Mouse (Mus musculus) T-helper 1 cell (primary cell): ENCODE measurements around the gene Rimklb.
"Not testable (repeated sequence)": the region's sequence is repeated elsewhere in the genome, so short reads cannot be mapped to it uniquely, and the experiment has no call there.

Experiments used
- in situ Hi-C: fragments of 300-600 bp; cut with MboI, MseI; formaldehyde crosslinking; loops from one replicate; pipeline ENCODE4 v1.15.1; 2025; ENCODE audit warnings: high pct_unique_total_duplicates

Rimklb gene

DNA sequence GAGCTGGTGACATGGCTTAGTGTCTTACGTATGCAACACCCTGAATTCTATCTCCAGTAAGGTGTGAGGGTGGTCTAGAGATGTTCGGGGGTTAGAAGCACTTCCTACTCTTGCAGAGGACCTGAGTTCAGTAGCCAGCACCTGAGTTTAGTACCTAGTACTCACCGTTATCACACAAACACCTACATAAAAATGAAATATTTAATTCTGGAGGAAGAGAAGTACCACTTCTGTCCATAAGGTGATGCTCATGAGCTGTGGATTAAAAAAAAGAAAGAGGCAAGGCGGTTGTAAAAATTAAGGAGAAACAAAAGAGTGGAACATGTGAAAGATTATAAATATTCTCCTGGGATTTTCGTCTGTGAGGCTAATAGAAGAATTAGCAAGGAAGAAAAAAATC is 2.1 kb downstream of the Rimklb start:
- in situ Hi-C loops = no loop called here

DNA sequence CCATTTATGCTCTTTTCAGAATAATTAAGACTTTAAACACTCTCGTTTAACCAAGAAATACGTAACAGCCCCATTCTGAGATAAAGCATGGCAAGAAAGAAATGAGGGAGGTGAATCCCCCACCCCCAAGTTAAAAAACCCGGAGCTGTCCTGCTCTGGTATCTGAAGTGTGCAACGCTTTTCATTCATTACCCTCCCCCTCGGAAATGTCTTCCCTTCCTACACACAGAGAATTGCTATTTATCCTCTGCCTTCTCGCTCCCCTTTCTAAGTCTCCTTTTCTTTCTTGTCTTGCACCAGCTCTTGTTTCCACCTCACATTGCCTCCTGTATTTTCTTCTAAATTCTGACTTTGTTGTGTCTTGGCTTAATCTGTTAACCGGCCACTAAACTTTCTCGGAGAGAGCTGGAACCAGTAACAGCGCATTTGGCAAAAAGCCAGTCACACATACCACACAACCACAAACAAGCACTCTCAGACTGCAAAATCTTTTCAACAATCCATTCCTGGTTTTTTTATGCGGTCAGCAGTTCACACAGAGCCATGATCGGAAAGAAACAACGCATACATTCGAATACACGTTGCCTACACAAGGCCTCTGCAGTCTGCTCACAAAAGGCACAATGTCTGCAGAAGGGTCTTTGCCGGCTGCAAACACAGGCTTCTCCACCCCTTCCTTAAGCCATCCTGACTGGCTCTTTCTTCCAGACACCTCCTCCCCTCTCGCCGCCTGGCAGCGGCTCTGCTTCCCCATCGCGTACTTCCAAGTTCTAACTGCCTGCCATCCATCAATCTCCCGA is 3.3 kb downstream of the Rimklb start:
- in situ Hi-C loops = no loop called here

DNA sequence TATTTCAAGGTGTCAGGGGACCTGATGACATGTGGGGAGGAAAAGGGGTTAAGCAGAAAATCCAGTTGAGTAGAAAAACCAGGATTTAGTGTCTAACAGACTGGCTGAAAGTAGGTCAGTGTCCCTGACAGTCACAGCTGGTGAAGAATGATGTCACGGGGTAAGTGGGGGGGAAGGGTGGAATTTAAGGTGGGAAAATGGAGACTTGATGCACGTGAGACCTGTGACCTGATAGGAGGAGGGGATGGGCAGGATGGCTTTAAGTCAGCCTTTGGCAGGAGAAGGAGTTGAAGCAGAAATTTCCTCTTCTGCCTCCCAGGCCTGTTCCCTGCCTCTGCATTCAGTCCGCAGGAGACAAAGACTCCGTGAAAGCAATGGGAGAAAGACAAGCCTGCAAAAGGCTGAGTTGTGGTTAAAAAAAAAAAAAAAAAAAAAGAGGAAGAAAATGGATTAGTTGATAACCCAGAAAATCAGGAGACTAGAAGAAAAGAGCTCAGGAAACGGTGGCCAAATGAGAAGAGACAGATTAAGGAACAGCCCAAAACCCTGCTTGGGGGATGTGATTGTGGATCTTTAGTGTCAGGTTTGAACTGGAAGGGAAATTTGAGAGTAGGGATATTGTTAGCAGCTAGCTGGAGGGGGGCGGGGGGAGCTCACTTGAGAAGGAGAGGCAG is 4.6 kb downstream of the Rimklb start:
- in situ Hi-C loops = no loop called here

DNA sequence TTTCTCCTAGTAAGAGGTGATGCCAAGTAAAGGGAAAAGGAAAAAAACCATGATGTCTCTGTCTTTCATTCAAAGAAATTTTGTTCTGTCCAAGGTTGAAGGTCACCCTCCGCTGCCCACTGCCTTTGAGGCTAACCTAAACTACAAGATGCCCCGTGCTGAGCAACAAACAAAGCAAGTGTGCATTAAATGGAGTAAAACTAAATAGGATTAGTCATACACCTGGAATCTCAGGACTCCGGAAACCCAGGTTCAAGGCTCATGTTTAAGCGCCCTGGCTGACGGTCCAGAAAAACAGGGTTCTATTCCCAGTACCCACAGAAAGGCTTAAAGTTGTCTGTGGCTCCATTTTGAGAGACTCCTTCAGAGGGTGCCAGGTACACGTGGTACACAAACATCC is 6.1 kb downstream of the Rimklb start:
- in situ Hi-C loops = no loop called here

DNA sequence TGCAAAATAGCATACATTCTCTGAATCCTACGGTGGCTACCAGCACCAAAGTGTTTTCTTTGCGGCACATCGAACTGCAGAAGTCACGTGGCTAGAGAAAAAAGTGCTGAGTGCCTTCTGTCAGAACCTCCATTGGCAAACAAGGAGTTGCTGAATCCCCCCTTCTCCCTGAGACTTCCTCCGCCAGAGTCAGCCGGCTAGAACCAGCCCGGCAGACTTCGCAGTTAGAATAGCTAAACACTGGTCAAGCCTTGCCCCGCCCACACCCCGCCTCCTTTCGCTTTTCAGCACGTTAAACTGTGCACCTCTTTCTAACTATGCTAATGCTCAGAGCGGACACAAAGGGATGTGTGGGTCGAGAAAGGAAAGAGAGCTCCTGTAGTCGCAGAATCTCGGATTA is 7.0 kb downstream of the Rimklb start:
- in situ Hi-C loops = no loop called here

DNA sequence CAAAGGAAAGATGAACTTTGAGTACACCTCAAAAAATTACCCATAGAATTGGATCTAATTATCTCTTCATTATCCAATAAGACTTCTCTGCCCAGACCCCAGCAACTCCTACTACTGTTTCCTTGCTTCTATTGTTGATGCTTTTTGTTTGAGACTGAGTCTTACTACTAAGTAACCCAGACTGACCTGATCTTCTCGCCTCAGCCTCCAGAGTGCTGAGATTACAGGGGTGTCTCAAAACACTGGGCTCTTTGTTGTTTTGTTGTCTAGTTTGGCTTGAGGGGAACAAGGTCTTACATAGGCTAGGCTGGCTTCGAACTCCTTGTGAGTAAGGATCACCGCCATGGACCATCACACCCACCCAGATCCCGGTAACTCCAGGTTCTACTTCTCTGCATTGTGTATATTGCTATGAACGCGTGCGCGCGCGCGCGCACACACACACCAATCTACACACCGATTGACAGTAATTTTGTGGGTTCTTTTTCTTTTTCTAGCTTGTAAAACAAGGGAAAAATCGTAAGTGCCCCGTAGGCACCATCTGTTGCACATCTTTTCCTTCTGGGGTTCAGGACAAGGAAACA is 7.5 kb downstream of the Rimklb start:
- in situ Hi-C loops = no loop called here

DNA sequence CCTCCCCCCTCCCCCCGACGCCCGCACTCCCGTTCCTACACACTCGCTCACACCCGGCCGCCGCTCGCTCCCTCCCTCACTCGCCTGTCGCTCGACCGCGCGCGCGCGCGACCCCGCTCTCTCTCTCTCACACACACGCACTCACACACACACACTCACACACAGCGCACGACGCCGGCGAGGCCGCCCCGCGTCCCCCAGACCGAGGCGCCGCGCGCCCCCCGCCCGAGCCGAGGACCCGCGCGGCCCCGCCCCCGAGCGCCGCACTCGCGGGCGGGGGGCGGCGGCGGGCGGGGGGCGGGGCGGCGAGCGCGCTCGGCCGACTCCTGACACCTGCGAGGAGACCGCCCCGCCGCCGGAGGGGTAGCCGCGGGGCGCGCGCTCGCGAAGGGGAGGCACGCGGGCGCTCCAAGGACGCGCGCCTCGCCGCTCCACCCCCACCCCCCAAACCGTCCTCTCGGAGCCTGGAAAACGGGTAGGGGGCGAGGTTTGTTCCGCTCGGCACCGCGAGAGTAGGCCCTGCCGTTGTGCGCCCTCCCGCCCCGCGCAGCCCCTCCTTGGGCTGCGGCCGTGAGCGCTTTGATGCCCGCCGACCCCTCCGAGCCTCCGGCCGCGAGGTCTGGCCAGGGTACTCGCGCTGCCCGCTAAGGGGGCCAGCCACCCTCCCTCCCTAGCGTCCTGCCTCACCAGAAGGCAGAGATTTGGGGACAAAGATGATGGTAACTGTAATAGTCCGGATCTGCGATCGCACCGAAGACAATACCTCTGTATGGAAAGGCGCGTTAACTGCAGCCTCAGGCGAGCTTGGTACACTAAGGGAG is 12.1 kb downstream of the Rimklb start:
- in situ Hi-C loops = no loop called here

DNA sequence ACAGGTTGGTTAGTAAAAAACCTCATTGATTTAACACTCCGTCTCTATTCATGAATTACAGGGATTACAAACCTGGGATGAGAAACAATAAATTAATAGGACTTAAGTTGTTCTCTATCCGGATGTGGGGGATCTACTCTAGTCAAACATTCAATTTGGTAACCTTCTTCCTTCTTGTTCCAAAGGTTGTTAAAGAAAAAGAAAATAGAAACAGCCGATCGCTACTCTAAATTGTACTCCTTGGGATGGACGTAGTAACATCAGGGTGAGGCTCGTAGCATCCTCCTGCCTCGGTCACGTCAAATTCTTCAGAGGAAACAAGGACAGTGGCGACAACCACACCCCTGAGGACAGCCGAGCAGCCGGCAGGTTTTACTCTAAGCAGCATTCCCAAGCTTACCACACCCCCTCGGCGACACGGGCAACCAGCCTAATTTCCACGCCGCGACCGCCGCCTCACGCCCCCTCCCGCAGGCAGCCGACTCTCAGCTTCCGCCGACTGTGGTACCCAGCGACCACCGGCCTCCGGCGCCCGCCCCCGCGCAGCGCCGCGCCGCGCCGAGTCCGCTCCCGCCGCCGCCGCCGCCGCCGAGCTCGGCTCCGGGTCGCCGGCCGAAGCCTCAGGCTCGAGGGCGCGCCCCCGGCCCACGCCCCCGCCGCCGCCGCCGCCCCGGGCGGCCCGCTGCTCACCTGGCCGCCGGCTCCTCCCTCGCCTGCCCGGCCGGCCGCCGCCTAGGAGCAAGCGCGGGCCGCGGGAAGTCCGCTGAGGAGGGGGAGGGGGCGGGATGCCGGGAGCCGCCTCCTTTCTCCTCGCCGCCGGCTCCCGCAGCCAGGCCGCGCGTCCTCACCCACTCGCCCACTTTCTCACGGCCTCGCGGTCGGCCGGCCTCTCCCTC is 12.9 kb downstream of the Rimklb start:
- in situ Hi-C loops = no loop called here

DNA sequence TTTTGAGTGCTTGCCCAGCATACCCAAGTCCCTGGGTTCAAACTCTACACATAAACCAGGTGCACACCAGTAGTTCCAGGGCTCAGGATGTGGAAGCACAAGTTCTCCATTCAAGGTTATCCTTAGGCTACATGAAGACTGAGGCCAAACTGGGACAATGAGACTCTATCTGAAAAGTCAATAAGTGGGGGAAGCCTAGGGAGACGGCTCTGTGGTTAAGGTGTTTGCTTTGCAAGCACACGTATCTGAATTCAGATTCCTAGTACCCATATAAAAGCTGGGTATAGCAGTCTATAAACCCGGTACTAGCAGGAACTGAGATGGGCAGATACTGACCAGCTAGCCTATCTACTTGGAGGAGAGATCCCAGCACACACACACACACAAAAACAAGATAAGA is 20.5 kb downstream of the Rimklb start:
- in situ Hi-C loops = no loop called here

DNA sequence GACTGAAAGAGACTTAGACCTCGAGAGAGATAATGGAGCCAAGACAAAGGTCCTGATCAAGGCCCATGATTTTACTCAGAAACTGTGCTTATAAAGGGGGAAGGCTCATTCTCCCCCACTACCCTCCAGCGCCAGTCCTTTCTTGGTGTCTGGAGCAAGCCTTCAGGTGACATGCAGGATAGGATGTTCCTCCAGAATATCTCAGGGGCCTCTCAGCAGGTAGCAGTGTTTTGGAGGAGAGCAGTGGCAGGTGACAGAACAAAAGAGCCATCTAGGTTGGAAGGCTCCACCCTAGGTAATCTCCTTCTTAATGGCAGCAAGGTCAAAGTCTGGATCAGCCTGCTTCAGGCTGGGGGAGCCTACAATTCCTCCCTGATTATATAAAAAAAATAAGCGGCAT is 27.1 kb downstream of the Rimklb start:
- in situ Hi-C loops = not testable (repeated sequence)

DNA sequence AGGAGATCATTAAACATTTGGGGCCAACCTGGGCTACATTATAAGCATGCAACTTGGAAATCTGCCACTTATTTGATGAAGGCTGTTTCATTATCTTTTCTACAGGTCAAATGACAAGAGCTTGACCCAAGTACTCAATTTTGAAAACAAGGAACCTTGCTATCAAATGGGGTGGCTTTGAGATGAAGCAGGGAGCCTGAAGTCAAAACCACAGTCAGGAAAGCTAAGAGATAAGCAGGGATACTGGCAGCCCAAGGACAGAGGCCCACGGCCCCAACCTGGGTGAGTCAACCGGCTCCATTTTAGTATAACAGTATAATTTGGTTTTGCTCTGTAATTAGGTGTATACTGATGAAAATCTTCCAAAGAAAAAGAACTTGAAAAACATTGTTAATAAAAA is 28.3 kb downstream of the Rimklb start:
- in situ Hi-C loops = no loop called here

DNA sequence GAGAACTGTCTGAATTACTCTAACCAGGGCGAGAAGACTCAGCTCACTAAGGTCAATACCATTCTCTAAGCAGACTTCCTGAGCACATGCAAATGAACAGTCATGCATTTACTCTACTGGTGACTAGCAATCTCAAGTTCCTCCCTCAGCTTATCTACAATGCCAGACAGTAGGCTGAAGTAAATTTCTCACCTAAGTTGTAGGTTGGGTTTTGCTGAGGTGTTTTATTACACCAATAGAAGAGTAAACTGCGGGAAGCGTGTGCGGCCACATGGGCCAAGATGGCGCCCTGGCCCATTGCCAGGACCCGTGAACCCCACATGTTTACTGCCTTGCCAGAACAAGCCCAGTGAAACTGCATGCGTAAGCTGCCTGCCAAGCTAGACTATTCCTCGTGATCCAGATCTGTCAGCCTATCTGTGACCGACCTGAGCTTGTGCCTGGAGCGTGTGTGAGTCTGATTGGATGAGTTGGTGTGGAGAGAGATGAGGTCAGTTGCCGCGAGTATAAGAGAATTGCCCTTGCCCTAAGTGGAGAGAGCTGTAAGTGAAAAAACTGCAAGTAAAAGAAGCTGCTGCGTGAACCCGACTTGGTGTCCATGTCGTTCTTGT is 29.4 kb downstream of the Rimklb start:
- in situ Hi-C loops = no loop called here

DNA sequence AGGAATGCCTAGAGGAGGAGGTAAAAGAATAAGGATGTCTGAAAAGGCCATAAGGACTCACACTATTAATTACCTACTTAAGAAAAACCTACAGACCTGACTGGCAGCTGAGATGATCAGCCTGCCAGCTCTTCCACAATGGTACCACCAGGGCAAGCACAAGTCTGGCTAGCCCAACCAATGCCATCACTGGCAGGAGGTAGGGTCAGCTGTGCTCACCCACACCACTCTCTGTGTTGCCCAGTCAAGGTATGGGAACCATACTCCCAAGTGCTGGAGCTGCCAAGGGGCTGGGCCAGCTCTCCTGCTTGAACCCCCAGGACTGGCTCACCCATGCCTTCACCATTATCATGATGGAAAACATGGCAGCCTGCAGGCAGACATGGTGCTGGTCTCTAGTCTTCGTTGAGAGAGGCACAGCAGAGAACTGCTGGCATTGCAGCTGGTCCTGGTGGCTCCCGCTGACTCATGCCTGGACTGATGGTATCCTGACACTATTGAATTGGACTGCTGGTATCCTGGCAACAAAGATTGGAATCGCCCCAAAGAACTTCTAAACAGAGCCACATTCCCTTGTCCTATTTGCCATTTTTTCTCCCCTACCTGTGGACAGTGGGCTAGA is 32.4 kb downstream of the Rimklb start:
- in situ Hi-C loops = no loop called here

DNA sequence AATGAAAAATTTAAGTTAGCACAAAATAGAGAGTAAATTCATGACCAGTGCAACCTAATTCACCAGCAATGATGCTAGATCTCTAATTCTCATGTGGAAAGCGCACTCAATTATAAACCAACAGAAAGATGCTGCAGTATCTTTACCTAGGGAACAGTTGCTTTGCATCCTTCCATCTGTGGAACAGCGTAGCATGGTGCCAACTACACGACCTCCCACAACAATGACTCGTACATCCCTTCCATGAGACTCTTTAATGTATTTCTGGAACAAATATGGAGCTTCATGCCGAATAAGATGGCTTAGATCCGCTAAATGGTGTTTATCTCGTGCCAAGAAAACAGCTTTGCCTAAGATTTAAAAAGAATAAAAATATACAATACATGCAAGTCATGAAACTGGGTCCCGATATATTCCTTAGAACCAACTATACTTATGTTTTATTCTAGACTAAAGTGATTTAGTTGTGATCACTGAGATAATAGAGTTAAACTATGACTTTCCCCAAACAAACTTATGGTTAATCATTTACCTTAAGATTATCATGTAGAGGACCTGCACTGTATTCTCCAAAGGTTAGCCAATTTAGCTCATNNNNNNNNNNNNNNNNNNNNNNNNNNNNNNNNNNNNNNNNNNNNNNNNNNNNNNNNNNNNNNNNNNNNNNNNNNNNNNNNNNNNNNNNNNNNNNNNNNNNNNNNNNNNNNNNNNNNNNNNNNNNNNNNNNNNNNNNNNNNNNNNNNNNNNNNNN is 39.4 kb downstream of the Rimklb start:
- in situ Hi-C loops = no loop called here

DNA sequence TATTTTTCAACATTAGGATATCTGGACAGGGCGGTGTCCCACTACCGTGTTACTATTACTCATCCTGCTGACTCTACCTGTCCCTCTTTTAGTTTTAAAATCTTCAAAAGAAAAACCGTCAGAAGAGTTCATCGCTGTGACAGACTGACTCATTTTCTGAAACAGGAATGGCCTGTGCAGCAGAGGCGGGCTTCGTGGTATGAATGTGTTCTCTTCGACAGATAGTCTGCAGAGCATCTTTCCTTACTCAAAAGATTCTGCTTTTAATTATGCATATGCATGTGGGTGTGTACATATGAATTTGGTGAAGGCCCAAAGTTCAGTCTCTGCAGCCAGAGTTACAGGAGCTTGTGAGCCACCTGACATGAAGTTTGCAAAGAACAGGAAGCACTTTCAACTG is 50.7 kb downstream of the Rimklb start:
- in situ Hi-C loops = no loop called here

DNA sequence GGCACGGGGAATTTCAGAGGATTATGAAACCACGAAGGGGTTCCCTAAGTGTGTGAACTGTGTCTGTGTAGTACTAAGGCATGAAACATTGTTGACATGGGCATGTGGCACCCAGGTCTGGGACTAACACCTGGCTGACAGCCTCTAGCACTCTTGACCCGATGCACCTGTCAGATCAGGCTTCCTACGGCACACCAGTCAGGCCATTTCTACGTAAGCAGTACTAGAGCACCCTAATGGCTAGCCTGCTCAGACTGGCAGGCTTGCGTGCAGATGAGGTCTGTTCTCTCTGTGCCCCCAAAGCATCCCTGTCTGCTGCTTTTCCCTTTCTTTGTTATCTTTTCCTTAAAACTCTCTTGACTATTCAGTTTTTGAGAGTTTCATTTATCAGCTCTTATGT is 53.3 kb downstream of the Rimklb start:
- in situ Hi-C loops = no loop called here

DNA sequence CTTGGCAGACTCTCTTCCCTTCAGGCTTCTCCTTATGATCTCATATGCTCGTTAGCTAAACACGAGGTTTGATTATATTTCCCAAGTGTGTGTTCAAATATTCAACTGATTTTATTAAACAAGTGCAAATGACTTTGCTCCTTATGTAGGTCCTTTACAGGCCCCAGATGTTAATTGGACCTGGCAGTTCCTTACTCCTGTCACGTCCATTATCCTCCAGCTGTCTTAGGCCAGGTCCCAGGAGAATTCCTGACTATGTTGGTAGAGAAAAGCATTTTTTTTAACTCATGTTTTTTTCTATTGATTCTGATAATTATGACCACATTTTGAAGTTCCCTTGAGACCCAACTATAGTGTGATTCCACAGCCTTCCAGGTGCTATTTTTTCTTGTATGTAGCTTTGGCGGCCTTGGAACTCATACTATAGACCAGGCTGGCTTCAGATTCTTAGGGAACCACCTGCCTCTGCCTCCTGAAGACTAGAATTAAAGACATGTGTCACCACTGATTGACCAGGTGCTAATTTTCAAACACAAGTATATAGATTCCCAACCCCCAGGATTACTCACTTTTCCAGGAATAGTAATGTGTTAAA is 57.8 kb downstream of the Rimklb start:
- in situ Hi-C loops = no loop called here

DNA sequence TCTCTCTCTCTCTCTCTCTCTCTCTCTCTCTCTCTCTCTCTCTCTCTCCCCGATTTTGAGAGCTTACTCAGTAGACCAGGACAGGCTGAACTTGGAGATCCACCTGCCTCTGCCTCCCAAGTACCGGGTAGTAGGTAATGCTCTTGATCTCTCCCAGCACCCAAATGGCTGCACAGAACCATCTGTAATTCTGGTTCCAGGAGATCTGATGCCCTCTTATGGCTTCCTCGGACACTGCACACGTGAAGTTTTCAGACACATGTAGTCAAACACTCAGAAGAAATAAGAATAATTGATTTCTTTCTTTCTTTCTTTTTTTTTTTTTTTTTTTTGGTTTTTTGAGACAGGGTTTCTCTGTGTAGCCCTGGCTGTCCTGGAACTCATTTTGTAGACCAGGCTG is 59.3 kb downstream of the Rimklb start:
- in situ Hi-C loops = no loop called here

DNA sequence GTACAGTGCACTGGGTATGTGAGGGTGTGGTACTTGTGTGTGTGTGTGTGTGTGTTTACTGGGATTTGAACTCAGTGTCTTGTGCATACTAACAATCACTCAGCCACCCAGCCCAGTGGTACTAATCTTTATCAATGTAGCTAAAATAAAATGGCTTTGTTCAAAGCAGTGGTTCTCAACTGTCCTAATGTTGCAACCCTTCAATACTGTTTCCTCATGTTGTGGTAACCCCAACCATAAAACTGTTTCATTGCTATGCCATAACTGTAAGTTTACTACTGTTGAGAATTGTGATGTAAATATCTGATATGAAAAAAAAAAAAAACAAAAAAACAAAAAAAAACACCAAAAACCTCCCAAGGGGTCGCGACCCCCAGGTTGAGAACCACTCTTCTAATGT is 63.3 kb downstream of the Rimklb start:
- in situ Hi-C loops = no loop called here
